Mouse (Mus musculus): ENCODE measurements around the gene Ptrh2.

DNA sequence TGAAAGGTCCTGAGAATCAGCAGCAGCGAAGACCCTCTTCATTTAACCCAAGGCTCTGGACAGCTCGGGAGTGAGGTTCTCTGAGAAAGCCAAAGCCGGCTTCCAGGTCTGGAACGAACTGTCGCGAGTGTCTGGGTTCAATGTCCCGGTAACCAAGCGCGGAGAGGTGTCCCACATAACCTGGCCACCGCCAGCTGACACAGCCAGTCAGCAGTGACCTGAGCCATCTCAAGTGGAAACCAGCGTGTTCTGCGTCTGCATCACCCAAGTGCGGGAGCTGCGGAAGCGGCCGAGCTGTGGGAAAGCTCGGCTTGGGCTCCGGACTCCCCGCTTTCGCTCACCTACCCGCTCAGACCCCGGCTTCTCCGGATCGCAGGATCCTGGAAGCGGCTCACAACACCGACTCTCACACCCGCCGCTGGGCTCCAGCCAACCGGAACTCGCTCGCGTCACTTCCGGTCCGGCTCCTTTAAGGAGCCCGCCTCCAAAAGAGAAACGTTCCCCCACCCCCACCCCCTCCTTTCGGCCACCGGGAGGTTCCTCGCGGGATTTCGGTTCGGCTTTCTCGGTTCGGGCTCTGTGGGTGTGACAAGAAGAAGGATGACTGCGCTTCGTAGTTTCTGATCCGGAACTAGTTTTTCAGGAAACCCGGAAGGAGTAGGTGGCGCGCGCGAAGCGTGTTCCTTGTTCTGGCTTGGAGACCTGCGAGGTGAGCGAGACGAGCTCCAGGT is at the start of gene Ptrh2, which contains the start of gene Vmp1:
- TF ChIP-seq CTCF (conservative IDR thresholded peaks at IDR 0.05; ENCODE audit: insufficient read depth, insufficient read length, low read depth, low read length) (no peak), POLR2A (IDR thresholded peaks at IDR 0.05; ENCODE audit: low read depth, low read length) (peak; percentile 51)

All from kidney, adult 2 months (tissue).